In the genomic region with DNA sequence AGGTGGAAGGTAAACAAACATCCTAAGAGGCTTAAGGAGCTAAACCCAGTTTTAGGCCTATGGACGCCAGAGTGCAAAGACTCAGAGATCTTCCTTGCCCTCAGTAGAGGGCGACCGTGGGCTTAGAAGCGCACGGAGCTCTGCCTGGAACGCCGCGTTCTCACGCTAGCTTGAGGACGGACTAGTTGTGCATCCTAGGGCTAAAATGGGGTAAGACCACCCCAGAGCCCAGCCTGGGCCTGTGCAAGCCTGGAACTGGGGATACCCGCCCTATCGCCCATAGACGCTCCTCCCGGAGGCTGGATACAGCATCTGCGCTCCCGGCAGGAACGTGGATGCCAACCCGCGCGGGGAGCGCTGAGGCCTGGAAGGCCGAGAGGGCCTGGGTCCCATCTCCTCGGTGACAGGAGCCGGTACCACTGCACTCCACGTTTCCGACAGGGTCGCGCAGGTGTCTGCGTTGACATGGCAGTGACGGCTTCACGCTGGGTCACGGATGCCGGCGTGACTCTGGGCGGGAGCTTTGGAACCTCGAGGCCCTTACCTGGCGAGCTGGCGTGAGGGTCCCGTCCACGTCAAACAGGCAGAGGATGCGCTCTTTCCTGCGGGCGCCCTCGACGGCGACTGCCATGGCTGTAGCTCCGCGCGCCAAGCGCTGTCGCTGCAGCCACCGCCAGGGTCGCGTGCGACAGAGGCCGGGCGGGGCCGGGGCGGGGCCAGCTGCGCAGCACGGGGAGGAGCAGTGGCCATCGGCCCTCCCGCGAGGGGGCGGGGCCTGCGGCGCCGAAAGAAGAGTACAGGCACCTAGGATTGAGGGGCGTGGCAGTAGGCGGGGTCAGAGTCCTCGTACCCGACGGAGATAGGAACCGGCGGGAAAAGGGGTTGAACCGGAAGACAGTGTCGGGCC, we compare ENCODE assay signal across 8 mouse cellular contexts. TPM values are rescaled to one million over a fixed set of nuclear protein-coding genes. Genes with fewer than 3 reads are reported as not detected.
DNase-seq lines count a peak whose midpoint lies in the region; ATAC-seq and TF ChIP-seq lines count a peak whose summit lies in the region.

A gene (minus strand): TSS at position 760 of the 907 bp plus-strand sequence.

- no peaks in the 10 kb centered on the region for H3K27me3 ChIP-seq in CH12.LX (replicated peaks)
- no peaks in the 10 kb centered on the region for H3K27me3 ChIP-seq in forebrain, embryonic 11.5 days (ENCODE audit: control insufficient read depth, insufficient read depth, low read length)
- no peaks in the 10 kb centered on the region for H3K27me3 ChIP-seq in heart, embryonic 16.5 days (ENCODE audit: control insufficient read depth, insufficient read depth, low read length)
- H3K27me3 ChIP-seq in liver, embryonic 15.5 days = no peaks in the 10 kb centered on the region
- H3K27me3 ChIP-seq in neural tube, embryonic 12.5 days (replicated peaks) = no peaks in the 10 kb centered on the region

- H3K4me2 ChIP-seq in CH12.LX (ENCODE audit: insufficient read depth, low read depth, poor library complexity, severe bottlenecking) = peak within 1 kb of the TSS; percentile 76
- peak within 1 kb of the TSS; percentile 98 for H3K4me2 ChIP-seq in forebrain, embryonic 11.5 days (ENCODE audit: low read depth, low read length, severe bottlenecking)
- peak within 1 kb of the TSS; percentile 100 for H3K4me2 ChIP-seq in heart, embryonic 16.5 days (ENCODE audit: low read depth, low read length)
- peak within 1 kb of the TSS; percentile 100 for H3K4me2 ChIP-seq in liver, embryonic 15.5 days
- peak within 1 kb of the TSS; percentile 100 for H3K4me2 ChIP-seq in neural tube, embryonic 12.5 days (replicated peaks)

- peak within 1 kb of the TSS; percentile 75 for H3K27ac ChIP-seq in CH12.LX (ENCODE audit: insufficient read depth, low read depth)
- peak within 1 kb of the TSS; percentile 70; the same call in 1 of the 2 replicates for H3K27ac ChIP-seq in forebrain, embryonic 11.5 days (ENCODE audit: low read depth, low read length)
- H3K27ac ChIP-seq in heart, embryonic 16.5 days (ENCODE audit: low read length) = peak within 1 kb of the TSS; percentile 85
- H3K27ac ChIP-seq in liver, embryonic 15.5 days (replicated peaks) = peak within 1 kb of the TSS; percentile 81
- peak within 1 kb of the TSS; percentile 62; the same call in 1 of the 2 replicates for H3K27ac ChIP-seq in neural tube, embryonic 12.5 days

- H3K79me2 ChIP-seq in CH12.LX (replicated peaks; ENCODE audit: control insufficient read depth, extremely low read depth, insufficient read depth, poor library complexity, severe bottlenecking) = peaks cover 18% of the 10 kb centered on the region

- H3K4me3 ChIP-seq in CH12.LX (replicated peaks in 1 of 3; ENCODE audit: low read depth in 2 of 3, low read length in 2 of 3, poor library complexity in 1 of 3) = peak within 1 kb of the TSS; percentile 63 to 95 (median 95)
- H3K4me3 ChIP-seq in forebrain, embryonic 11.5 days (ENCODE audit: low read depth, low read length) = peak within 1 kb of the TSS; percentile 57
- H3K4me3 ChIP-seq in heart, embryonic 16.5 days (ENCODE audit: low read length) = peak within 1 kb of the TSS; percentile 78
- H3K4me3 ChIP-seq in liver, embryonic 15.5 days (replicated peaks) = peak within 1 kb of the TSS; percentile 78
- peak within 1 kb of the TSS; percentile 61 for H3K4me3 ChIP-seq in neural tube, embryonic 12.5 days

- dilution Hi-C loops in CH12.LX (cut with MboI; ENCODE audit: extremely low pct_ligation_motif_present, extremely low pct_unique_long_range_greater_than_20kb, low sequenced_read_pairs) = no loop called here

- peak; percentile 14 to 94; a peak in 2 of 4 replicates for TF ChIP-seq CTCF in CH12.LX (conservative IDR thresholded peaks at IDR 0.05 in 1 of 2, IDR thresholded peaks at IDR 0.05 in 1 of 2; ENCODE audit: low read depth in 2 of 2, low read length in 2 of 2)

- TF ChIP-seq RAD21 in CH12.LX (IDR thresholded peaks at IDR 0.05; ENCODE audit: low read depth, low read length) = peak; percentile 85

- H3K9ac ChIP-seq in CH12.LX (ENCODE audit: insufficient read depth, low read depth) = peak within 1 kb of the TSS; percentile 92
- H3K9ac ChIP-seq in forebrain, embryonic 11.5 days (ENCODE audit: low read length) = peak within 1 kb of the TSS; percentile 65
- H3K9ac ChIP-seq in heart, embryonic 16.5 days (ENCODE audit: low read length) = peak within 1 kb of the TSS; percentile 82
- H3K9ac ChIP-seq in liver, embryonic 15.5 days = peak within 1 kb of the TSS; percentile 80
- peak within 1 kb of the TSS; percentile 69 for H3K9ac ChIP-seq in neural tube, embryonic 12.5 days

- H3K9me3 ChIP-seq in CH12.LX (replicated peaks; ENCODE audit: low read length) = no peaks in the 10 kb centered on the region
- no peaks in the 10 kb centered on the region for H3K9me3 ChIP-seq in forebrain, embryonic 11.5 days (ENCODE audit: control insufficient read depth, low read length)
- no peaks in the 10 kb centered on the region for H3K9me3 ChIP-seq in heart, embryonic 16.5 days (replicated peaks; ENCODE audit: control insufficient read depth, low read length)
- no peaks in the 10 kb centered on the region for H3K9me3 ChIP-seq in liver, embryonic 15.5 days (replicated peaks)
- no peaks in the 10 kb centered on the region for H3K9me3 ChIP-seq in neural tube, embryonic 12.5 days

- peak; percentile 99 for DNase-seq in CH12.LX (ENCODE audit: extremely low read depth)
- peak; percentile 98 for DNase-seq in c-Kit-positive CD71-positive TER-119-negative erythroid progenitor cells, embryonic 14.5 days (ENCODE audit: low read depth)
- DNase-seq in forebrain, embryonic 11.5 days (ENCODE audit: low spot score) = peak; percentile 99
- peak; percentile 100 for DNase-seq in kidney, postnatal 36 days
- DNase-seq in telencephalon, adult 2 months (ENCODE audit: low read depth, low spot score) = peak; percentile 95

- peaks cover 17 to 34% of the 10 kb centered on the region in 2 experiments for H3K36me3 ChIP-seq in CH12.LX (replicated peaks in 1 of 2; ENCODE audit: control insufficient read depth in 1 of 2, insufficient read depth in 1 of 2, low read length in 1 of 2)
- no peaks in the 10 kb centered on the region; the same call in 1 of the 2 replicates for H3K36me3 ChIP-seq in forebrain, embryonic 11.5 days (ENCODE audit: control insufficient read depth, insufficient read depth, low read length)
- H3K36me3 ChIP-seq in heart, embryonic 16.5 days (ENCODE audit: control insufficient read depth, insufficient read depth) = no peaks in the 10 kb centered on the region
- H3K36me3 ChIP-seq in liver, embryonic 15.5 days (replicated peaks) = 0 out of 2 replicates have a peak, but pooled peaks cover 11% of the 10 kb centered on the region
- peaks cover 3% of the 10 kb centered on the region for H3K36me3 ChIP-seq in neural tube, embryonic 12.5 days

- peak; percentile 81 for TF ChIP-seq POLR2A in CH12.LX (IDR thresholded peaks at IDR 0.05; ENCODE audit: low read depth, low read length)

- in situ Hi-C loops in CH12.LX (cut with MboI; ENCODE audit: low pct_ligation_motif_present, low pct_unique_long_range_greater_than_20kb, low sequenced_read_pairs) = no loop called here

- TF ChIP-seq EP300 in CH12.LX (IDR thresholded peaks at IDR 0.05; ENCODE audit: low read length) = no peak

- under 1% methylated on average over 73 of the region's 77 CpGs for WGBS in forebrain, embryonic 11.5 days
- WGBS in heart, embryonic 16.5 days = under 1% methylated on average over 77 of the region's 77 CpGs
- WGBS in liver, embryonic 15.5 days (ENCODE audit: insufficient replicate concordance) = under 1% methylated on average over 77 of the region's 77 CpGs
- WGBS in neural tube, embryonic 12.5 days = under 1% methylated on average over 77 of the region's 77 CpGs

- H3K4me1 ChIP-seq in CH12.LX (ENCODE audit: control insufficient read depth in 1 of 2, insufficient read depth in 2 of 2) = peaks cover 4 to 29% of the 10 kb centered on the region in 2 experiments; a peak in 3 of 4 replicates
- no peaks in the 10 kb centered on the region for H3K4me1 ChIP-seq in forebrain, embryonic 11.5 days (replicated peaks; ENCODE audit: control insufficient read depth, insufficient read depth, low read length)
- H3K4me1 ChIP-seq in heart, embryonic 16.5 days (ENCODE audit: control insufficient read depth, insufficient read depth, low read length) = peaks cover 6% of the 10 kb centered on the region; the same call in 1 of the 2 replicates
- H3K4me1 ChIP-seq in liver, embryonic 15.5 days (replicated peaks) = peaks cover 36% of the 10 kb centered on the region
- no peaks in the 10 kb centered on the region for H3K4me1 ChIP-seq in neural tube, embryonic 12.5 days

- ATAC-seq in forebrain, embryonic 11.5 days (replicated peaks; ENCODE audit: low FRiP score) = peak; percentile 97
- peak; percentile 99 for ATAC-seq in heart, embryonic 16.5 days (replicated peaks; ENCODE audit: extremely low read depth, insufficient read depth, low FRiP score)
- ATAC-seq in liver, embryonic 15.5 days (ENCODE audit: insufficient read depth) = peak; percentile 97
- peak; percentile 96 for ATAC-seq in neural tube, embryonic 12.5 days (ENCODE audit: low FRiP score, low read depth)

TF ChIP-seq in CH12.LX, 34 proteins besides CTCF, POLR2A, EP300 and RAD21 (continues in another document):
- TF ChIP-seq ZC3H11A (IDR thresholded peaks at IDR 0.05; ENCODE audit: low read depth, low read length) = peak; percentile 62
- TF ChIP-seq NRF1 (IDR thresholded peaks at IDR 0.05; ENCODE audit: low read depth, low read length) = peak; percentile 75
- no peak for TF ChIP-seq USF1 (IDR thresholded peaks at IDR 0.05; ENCODE audit: low read depth, low read length)
- 0 out of 2 replicates have a peak, but pooled peaks have one; percentile 8 for TF ChIP-seq MEF2A (IDR thresholded peaks at IDR 0.05; ENCODE audit: borderline replicate concordance, low read depth, low read length)
- peak; percentile 51; the same call in 1 of the 2 replicates for TF ChIP-seq CHD1 (IDR thresholded peaks at IDR 0.05; ENCODE audit: low read depth, low read length)
- TF ChIP-seq JUND (conservative IDR thresholded peaks at IDR 0.05; ENCODE audit: low read depth, low read length) = no peak
- no peak for TF ChIP-seq JUN (IDR thresholded peaks at IDR 0.05; ENCODE audit: insufficient read depth, low read depth, low read length)
- no peak for TF ChIP-seq CHD2 (IDR thresholded peaks at IDR 0.05; ENCODE audit: low read length)
- no peak for TF ChIP-seq USF2 (conservative IDR thresholded peaks at IDR 0.05; ENCODE audit: low read depth, low read length)
- peak; percentile 56; the same call in 1 of the 2 replicates for TF ChIP-seq RCOR1 (conservative IDR thresholded peaks at IDR 0.05; ENCODE audit: low read depth, low read length)
- TF ChIP-seq TBP (conservative IDR thresholded peaks at IDR 0.05; ENCODE audit: low read depth, low read length) = no peak

RNA-seq across cellular contexts. Expression of the gene that starts here (rescaled TPM):
- total RNA-seq in CH12.LX (2012; rRNA removed) (120 and 128 TPM in 2 replicates), CH12.LX (2014; rRNA removed) (48.3 and 51.8 TPM in 2 replicates)
- 140 and 153 TPM in 2 replicates for polyA plus RNA-seq in CH12.LX (2012; ENCODE audit: insufficient read length, low read depth)
- 35.1 and 36.9 TPM in 2 replicates for polyA plus RNA-seq in forebrain, embryonic 11.5 days (2014; fragmentation: Nextera tagmentation; extraction: Ambion mirVana)
- 22.4 and 24.3 TPM in 2 replicates for polyA plus RNA-seq in heart, embryonic 16.5 days (2015; fragmentation: Nextera tagmentation; extraction: Ambion mirVana)
- 17.5 and 17.8 TPM in 2 replicates for polyA plus RNA-seq in liver, embryonic 15.5 days (2015; fragmentation: Nextera tagmentation; extraction: Ambion mirVana)
- polyA plus RNA-seq in neural tube, embryonic 12.5 days (2016; fragmentation: Nextera tagmentation; extraction: Ambion mirVana) = 40.1 and 42.0 TPM in 2 replicates

Comparison
In these comparisons a context has a peak if more than half of its experiments do, and no peak if none do; other contexts are left out.
1. Peak in every context shown above with its lines: DNase-seq, ATAC-seq, H3K4me3 ChIP-seq and H3K27ac ChIP-seq.